Mouse (Mus musculus) CH12F3 (cell line): ENCODE results near the gene Cep128.

ENCODE experiments used
- in situ Hi-C: fragments of 300-500 bp; cut with MboI; formaldehyde crosslinking; loops from 2 replicates; pipeline ENCODE4 v1.14.3; 2020; ENCODE audit warnings: low sequenced_read_pairs

The Cep128 gene

DNA sequence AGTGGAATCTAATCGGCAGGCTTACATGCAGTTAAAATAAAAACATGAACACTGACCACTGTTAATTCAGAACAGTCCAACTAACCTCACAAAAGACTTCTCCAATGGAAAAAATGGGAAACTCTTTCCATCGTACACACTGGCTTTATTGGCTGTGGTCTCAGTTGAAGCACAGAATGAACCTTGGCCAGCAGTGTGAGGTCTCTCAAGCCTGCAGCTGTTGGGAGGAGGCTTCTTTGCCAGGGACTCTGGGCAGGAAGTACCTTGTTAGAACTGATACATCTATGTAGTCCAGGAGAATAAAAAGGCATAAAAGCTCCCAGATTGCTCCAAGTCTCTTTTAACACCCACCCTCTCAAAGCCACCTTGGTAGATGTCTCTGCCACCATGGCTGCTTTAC is 390.9 kb downstream of the Cep128 start:
- in situ Hi-C loops: loop anchor here (25.0 kb wide), 1 partner anchor 319 kb away; no protein-coding TSS in a partner anchor

DNA sequence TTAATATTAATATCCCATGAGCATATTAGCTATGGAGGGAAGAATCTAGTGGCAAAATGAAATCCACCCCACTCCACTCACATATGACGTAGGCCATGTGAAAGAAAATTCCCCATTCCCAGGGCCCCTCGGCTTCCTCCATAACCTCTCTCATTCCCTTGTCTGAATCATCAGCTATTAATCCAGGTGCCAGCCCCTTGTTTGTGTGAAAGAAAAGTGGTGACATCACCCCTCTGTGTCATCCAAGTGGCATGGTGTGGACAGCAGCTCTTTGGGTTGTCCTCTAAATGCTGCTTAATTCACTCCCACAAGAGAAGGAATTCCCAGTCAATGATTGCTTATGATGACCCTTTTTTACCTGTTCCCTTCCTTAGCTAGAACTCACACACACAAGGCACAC is 396.4 kb downstream of the Cep128 start:
- in situ Hi-C loops: loop anchor here (25.0 kb wide), 1 partner anchor 325 kb away; no protein-coding TSS in a partner anchor

DNA sequence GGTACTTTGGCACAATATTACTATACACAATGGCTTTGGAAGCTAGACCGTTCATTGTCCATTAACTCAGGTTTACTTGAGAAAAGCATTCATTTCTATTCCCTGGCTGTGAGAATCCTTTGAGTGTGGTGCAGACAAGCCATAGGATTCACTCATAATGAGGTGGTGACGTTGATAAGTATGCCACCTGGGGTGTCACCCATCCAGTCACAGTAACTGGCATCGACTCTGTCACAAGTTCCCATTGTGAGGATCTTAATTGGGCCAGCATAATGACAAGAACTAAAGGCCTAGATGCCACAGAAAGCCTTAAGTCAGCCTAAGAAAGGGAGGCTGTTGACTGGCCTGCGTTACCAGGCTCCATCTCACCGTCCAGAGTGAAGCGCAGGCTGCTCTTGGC is 396.9 kb downstream of the Cep128 start:
- in situ Hi-C loops: loop anchor here (25.0 kb wide), 1 partner anchor 325 kb away; no protein-coding TSS in a partner anchor

DNA sequence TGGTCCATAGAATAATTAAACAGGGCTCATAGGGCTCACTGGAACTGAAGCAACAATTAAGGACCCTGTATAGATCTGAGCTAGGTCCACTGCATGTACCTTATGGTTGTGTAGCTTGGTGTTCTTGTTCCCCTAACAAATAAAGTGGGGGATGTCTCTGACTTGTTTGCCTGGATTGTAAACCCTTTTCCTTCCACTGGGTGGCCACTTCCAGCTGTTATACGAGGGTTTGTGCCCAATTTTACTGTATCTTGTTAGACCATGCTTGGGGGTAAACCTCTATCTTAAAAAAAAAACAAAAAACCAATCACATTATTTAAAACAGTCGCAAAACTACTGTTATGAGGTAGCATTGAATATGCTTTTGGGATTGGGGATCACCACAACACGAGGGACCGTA is 402.2 kb downstream of the Cep128 start:
- in situ Hi-C loops: loop anchor here (25.0 kb wide), 1 partner anchor 330 kb away; no protein-coding TSS in a partner anchor

DNA sequence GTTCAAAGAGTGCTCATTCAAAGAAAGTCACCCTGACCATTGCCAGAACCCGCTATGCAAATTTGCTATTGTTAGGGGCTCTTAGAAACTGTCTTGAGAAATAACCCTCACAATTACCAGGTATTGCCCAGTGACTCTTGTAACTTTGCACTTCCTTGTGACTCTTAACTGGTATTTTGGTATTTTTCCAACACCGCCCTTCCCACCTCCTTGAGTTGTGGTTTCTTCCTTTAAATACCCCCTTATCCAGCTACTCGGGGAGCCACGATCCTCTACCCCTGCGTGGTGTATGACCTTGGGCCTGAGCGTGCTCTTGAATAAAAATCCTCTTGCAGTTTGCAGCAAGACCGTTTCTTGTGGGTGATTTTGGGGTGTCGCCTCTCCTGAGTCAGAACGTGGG is 407.8 kb downstream of the Cep128 start:
- in situ Hi-C loops: loop anchor here (25.0 kb wide), 1 partner anchor 336 kb away; no protein-coding TSS in a partner anchor

DNA sequence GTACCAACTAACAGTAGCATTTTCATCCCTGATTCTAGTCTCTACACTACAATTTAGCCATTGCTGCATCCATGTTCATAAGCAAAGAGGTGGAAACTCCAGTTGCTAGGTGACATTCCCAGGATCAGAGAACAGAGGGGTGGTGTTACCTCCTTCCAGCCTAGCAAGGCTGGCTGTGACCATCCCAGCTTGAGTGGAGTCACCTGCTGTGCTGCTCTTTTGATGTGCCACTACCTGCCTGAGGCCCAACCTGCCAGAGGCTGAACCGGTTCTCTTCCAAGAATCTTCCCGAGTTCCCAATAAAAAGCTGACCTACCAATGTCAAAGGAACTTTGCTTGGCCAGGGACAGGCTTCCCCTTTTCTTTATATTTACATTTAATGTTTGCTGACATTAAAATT is 408.8 kb downstream of the Cep128 start:
- in situ Hi-C loops: loop anchor here (25.0 kb wide), 1 partner anchor 337 kb away; no protein-coding TSS in a partner anchor

DNA sequence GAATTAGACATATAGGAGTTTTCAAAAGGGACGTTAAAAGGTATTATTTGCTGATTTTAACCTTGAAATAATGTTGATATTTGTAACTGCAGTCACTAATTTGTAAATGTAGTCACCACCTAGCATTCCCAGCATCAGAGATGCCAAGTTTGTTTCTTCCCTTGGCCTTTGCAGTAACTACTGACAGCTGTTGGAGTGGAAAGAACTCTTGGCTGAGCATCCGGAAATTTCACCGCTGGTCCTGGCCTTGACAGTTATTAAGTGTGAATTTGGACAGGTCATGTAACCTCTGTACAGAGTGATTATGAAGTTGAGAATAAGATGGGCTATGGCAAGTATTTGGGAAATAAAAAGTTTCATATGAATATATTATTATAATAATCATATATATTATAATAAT is 413.1 kb downstream of the Cep128 start:
- in situ Hi-C loops: no loop called here

DNA sequence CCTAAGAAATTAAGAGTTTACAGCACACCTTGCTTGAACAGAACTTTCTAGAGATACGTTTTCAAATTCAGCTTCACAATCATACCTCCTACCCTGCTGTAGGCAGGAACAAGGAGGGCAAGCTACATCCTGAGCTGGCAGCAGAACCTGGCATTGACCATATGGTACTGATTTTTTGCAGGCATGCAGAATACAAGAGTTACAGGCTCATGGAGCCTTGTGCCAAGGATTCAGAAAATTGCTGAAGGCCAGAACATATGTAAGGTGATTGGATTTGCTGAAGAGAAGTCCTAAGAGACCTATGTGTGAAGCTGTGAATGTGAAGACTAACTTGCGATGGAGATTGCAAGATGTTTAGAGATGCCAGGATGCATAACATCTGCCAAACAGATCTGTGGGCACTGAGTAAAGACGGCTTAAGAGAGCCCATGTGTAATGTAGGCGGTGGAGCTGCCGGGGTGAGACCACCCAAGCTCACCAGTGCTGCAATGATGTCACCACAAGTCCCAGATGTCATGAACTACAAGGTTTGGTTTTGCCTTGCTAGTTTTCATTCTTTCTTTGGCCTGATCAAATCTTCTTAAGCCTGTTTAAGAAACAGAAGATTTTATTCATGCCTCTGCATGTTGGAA is 422.7 kb downstream of the Cep128 start:
- in situ Hi-C loops: no loop called here

DNA sequence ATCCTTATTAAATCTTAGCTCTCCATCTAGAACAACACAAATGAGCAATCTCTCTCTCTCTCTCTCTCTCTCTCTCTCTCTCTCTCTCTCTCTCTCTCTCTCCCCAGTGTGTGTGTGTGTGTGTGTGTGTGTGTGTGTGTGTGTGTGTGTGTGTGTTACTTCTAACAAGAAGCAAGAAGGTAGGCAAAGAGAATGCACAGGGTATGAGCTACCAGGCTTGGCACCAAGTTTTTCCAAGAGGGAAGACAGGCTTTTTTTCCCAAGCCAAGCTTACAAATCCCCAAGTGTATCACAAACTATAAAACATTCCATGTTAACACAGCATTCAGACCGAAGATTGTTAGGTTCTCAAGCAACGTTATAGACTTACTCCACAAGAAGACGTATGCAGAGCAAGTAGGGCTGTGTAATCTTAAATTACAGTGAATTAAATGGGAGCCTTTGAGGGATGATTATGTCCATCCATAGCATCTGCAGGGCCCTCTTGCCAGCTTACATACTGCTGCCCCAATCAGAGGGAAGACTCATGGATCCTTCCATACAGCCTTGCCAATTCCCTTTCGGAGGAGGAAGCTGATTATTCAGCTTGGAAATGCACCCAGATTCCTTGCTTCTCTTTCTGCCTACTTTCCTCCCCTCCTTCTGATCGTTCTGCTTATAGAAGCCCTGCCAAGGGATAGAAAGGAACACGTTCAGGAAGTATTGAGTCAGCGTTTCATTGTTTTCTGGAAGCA is 429.3 kb downstream of the Cep128 start:
- in situ Hi-C loops: no loop called here
